Mouse (Mus musculus) embryo, embryonic 11 days (tissue): ENCODE measurements around the gene Fcgbp.
"Not testable (repeated sequence)": the region's sequence is repeated elsewhere in the genome, so short reads cannot be mapped to it uniquely, and the experiment has no call there.

Experiments
- DNase-seq: peaks from one replicate; pipeline ENCODE4 v3.0.0-alpha.2; 2015

Fcgbp gene

GRCm38 (mm10) chr7:28151584-28152221 lies 80.7 kb downstream of the Fcgbp start:
- DNase-seq: peak; percentile 60

- DNase-seq: not testable (repeated sequence)
These were observed 82.6 kb downstream of the Fcgbp start for GRCm38 (mm10) chr7:28153595-28153994.

GRCm38 (mm10) chr7:28159292-28159691 lies 88.3 kb downstream of the Fcgbp start:
- DNase-seq: no peak

GRCm38 (mm10) chr7:28159893-28160292 lies 88.9 kb downstream of the Fcgbp start:
- no peak for DNase-seq

- DNase-seq: no peak
These were observed 90.2 kb downstream of the Fcgbp start for GRCm38 (mm10) chr7:28161163-28161749.

GRCm38 (mm10) chr7:28165406-28165805 lies 94.4 kb downstream of the Fcgbp start:
- no peak for DNase-seq

GRCm38 (mm10) chr7:28168320-28169115 lies 97.5 kb downstream of the Fcgbp start:
- peak; percentile 75 for DNase-seq

- peak; percentile 97 for DNase-seq
These were observed 98.7 kb downstream of the Fcgbp start, which contains the start of gene Fbl for GRCm38 (mm10) chr7:28169489-28170422. TSS of gene Fbl (plus strand) at chr7:28169710.
